Mouse (Mus musculus) heart, postnatal 10 days (tissue): ENCODE measurements around the gene Gm9903. TPM values are rescaled to one million over a fixed set of nuclear protein-coding genes. Genes with fewer than 3 reads are reported as not detected.

Experiments used
- DNase-seq, 2 experiments: peaks; one replicate each; pipeline ENCODE4 v3.0.0; 2021
- intact Hi-C: fragments of 180-260 bp; cut with DNase I; formaldehyde crosslinking; loops from one replicate; pipeline ENCODE4 v1.15.1; 2025
- total RNA-seq, 2 experiments: library from RNA; stranded (reverse); gene quantifications; 2 replicates each; pipeline ENCODE4 v1.2.3; 2021

The Gm9903 gene
- total RNA-seq, 2 experiments from 2014 or later = 1.2 TPM

- no peak for DNase-seq
- intact Hi-C loops = no loop called here
These were observed 8.1 kb downstream of the Gm9903 start for GRCm38 (mm10) chr5:33637606-33638350.

DNA sequence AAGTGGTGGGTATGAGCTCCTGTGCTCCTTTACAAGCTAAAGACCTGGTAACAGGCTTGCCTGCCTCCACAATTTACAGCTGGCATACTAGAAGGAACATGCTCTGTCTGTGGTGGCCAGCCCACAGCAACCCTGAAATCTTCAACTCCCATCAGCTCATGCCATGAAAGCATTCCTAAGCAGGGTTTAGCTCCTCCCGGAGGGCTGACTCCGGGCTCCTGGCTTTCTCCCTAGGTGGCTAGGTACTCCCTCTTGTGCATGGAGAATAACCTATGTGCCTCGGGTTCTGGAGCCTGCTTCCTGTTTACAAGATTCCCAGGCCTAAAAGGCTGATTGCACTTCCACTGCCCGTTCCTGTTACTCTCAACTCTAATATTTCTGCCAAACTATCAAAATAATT is 9.1 kb downstream of the Gm9903 start:
- DNase-seq = no peak
- intact Hi-C loops = no loop called here

GRCm38 (mm10) chr5:33640652-33641051 is 10.9 kb downstream of the Gm9903 start:
- peak; percentile 60 to 73 for DNase-seq
- intact Hi-C loops = loop anchor here (1.0 kb wide), 1 partner anchor 28 kb away; no protein-coding TSS in a partner anchor

- DNase-seq = no peak
- intact Hi-C loops = loop anchor here (10.0 kb wide), 1 partner anchor 284 kb away; the partner anchor contains the start of gene Nelfa
These were observed 21.3 kb downstream of the Gm9903 start for GRCm38 (mm10) chr5:33651017-33651416.

DNA sequence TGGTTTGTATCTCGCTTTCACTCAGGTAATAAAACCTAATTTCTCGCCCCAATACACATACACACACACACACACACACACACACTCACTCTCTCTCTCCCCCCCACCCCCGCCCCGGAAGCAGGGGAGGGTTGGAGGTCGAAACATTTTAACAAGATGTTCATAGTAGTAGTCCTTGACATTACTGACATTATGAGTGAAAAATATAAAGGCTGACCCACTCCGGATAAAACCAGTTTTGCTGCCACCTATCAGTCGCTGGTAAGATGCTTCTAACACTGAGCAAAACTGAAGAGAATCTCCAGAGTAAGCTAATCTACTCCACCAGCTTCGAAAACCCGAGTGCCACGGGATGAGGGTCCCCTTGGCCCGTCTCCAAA is 21.8 kb downstream of the Gm9903 start:
- no peak for DNase-seq
- intact Hi-C loops = loop anchor here (10.0 kb wide), 1 partner anchor 283 kb away; the partner anchor contains the start of gene Nelfa

DNA sequence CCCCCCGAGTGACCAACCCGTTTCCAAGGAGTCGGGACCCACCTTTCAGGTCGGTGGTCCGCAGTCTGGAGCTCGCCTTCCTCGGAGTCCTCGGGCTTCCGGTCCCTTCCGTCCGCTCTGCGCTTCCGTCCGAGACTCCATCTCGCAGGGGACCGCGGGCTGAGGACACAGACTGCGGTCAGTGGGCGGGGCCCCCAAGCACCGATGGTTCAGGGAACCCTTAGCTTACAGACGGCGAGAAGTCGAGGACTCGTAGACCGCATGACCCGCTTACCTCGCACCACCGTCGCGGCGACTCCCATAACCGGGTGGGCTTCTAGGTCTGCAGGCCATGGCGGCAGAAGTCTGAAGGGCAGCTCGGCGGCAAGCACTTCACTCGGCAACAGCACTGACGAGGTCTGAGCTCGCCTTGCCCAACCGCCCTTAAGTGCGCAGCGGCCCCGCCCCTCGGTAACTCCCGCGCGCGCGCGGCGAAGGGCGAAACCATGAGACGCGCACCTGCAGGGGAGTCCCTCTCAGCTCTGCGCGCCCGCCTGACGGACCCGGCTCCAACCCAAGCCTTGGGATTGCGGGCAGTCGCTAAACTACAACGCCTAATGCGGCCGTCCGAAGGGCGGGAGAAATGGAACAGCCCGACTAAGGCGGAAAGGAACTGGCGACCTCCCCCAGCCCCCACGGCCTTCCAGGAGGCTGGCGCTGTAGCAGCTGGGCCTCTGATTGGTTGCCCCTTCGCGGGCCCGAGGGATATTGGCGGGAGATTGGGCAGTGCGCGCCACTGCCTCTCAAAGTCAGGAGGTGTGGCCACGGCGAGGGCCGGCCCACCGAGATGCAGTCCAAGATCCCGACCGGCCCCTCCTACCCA is 22.4 kb downstream of the Gm9903 start, which contains the start of gene Slbp:
Gene Slbp (minus strand): TSS at position 654 of the 862 bp plus-strand sequence.
- DNase-seq = peak; percentile 97 to 98
- intact Hi-C loops = loop anchor here (10.0 kb wide), 1 partner anchor 283 kb away; the partner anchor contains the start of gene Nelfa

DNA sequence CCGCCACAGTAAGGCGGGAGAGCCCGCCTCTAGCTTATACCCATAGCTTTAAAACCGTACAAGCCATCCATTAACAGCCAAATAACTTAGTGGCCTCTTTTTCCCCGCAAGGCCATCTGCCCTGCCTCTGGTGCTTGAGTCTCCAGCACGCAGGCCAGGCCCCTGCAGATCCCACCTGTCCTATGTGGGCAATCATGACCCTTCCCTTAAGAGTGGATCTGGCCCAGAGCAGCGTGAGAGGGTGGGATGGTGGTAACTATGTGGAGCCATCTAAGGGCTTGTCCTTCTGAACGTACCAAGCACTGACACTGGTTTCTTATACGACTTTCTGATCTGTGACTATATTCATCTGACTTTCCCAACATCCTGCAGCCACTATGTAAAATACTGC is 23.1 kb downstream of the Gm9903 start:
- no peak for DNase-seq
- intact Hi-C loops = loop anchor here (10.0 kb wide), 1 partner anchor 282 kb away; the partner anchor contains the start of gene Nelfa

DNA sequence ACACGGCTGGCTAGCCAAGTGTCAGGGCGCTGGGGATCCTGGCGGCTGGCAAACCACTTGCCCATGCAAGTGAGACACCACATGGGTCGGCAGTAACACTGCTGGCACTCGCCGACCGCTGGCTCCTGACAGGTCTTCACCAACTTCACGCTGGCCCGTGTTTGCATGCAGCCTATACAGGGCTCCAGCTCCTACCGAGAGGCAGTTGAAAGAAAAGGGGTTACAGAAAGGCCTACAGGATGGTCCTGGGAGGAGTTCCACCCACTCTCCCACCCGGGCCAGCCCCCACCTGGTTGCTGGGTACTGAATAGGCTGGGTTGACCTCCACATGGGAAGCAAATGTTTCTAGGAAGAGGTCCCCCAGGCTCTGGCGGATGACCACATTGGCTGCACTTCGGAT is 24.7 kb downstream of the Gm9903 start:
- intact Hi-C loops = loop anchor here (10.0 kb wide), 1 partner anchor 280 kb away; the partner anchor contains the start of gene Nelfa
- no peak for DNase-seq

DNA sequence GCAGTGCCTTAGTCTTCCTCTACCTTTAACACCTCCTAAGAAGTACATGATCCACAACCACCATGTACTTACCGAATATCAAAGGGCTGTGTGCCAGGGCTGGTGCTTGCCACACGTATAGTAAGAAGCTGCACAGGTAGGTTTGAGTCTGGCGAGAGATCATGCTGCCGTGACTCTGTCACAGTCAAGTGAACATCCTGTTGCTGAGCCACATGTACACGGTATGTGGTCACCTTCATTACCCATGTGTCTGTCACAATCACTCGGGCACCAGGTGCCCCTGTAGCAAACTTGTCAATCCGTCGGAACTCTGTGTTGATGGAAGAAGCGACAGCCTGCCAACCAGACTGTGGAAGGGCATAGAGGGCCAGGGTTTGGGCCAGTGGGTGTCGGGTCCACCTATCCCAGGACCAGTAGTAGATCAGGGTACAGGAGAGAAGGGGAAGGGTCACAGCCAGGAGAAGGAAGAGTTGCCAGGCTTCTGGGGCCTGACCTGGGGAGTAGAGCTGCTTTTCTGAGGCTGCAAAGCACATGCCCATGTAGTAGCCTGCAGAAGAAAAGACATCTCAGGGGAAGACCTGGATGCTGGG is 25.6 kb downstream of the Gm9903 start:
- no peak for DNase-seq
- intact Hi-C loops = loop anchor here (10.0 kb wide), 1 partner anchor 279 kb away; the partner anchor contains the start of gene Nelfa

DNA sequence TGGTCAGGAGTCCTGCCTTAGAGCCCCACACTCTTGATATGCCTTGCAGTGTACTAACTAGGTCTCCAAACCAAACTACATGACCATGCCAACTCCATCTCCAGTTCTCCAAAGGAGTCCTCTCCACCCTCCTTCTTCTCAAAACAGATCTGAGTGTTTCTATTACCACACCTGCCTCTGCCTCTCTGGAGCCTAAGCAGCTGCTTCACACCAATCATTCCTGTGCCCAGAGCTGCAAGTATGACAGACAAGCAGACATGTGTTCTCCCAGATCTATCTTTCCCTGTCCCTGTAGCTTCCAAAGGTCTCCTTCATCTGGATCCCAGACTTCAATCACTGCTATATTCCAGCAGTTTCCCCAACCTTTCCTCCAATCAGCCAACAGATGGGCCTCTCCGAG is 27.0 kb downstream of the Gm9903 start:
- no peak for DNase-seq
- intact Hi-C loops = loop anchor here (10.0 kb wide), 1 partner anchor 278 kb away; the partner anchor contains the start of gene Nelfa

DNA sequence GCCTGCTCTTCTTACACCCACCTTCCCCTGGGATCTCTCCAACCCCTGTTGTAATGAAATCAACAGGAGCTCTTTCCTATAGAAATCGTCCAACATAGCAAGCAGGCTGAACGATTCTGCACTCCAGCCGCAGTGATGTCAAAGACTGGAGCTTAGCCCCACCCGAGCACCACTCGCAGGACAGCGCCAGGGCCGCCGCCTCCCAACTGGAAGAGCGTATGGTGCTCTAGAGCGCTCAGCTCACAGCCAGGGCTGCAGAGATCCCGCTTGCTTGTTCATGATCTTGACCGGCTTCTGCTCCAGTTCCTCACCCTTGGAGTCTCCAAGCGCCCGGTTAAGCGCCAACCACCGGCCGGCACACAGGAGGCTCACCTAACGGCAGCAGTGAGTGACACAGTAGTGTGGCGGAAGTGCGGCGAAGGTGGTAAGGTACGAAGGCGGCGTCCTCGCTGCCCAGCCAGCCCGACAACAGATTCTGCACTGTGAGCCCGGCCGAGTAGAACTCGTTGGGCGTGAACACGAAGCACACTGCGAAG is 27.6 kb downstream of the Gm9903 start:
- intact Hi-C loops = loop anchor here (10.0 kb wide), 1 partner anchor 277 kb away; the partner anchor contains the start of gene Nelfa
- no peak for DNase-seq

DNA sequence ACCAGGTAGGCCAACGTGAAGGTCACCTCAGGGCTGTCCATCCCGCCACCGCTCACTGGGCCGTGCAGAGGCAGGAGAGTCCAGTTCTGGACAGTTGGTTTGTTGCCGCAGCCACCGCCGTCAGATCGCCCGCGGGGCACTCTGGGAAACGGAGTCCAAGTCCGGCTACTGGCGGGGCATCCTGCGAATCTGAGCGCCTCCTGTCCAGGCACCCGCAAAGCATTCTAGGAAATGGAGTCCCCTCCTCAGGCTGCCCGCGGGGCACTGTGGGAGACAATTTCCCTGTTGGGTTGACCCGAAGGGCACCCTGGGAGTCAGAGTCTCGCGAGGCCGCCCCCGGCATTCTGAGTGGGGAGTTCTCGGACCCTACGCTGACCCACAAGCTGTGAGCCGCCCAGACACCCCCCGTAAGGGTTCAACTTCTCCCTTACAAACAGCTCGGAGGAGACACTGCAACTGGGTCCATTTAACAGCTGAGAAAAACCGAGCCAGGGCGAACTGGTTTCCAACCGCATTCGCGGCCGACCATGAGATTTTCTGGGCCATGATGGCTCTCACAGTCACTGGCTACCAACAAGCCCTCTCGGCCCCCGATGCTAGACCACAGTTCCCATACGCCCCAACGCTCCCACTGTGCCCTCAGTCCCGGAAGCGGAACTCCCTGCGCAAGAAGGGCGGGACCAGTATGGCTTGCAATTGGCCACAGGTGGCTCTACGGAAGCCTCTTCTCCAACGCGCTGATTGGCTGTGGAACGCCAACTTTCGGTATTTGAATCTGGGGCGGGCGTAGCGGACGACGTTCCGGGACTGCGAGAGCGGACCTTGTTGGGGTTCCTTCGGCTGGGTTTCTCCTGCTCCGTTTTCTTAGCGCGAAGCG is 28.3 kb downstream of the Gm9903 start, which contains the start of the genes Tacc3 and Tmem129:
Gene Tacc3 (plus strand): TSS at position 342 of the 877 bp plus-strand sequence.
Gene Tmem129 (minus strand): TSS at position 630 of the 877 bp plus-strand sequence.
- DNase-seq = peak; percentile 98
- intact Hi-C loops = loop anchor here (10.0 kb wide), 1 partner anchor 277 kb away; the partner anchor contains the start of gene Nelfa

DNA sequence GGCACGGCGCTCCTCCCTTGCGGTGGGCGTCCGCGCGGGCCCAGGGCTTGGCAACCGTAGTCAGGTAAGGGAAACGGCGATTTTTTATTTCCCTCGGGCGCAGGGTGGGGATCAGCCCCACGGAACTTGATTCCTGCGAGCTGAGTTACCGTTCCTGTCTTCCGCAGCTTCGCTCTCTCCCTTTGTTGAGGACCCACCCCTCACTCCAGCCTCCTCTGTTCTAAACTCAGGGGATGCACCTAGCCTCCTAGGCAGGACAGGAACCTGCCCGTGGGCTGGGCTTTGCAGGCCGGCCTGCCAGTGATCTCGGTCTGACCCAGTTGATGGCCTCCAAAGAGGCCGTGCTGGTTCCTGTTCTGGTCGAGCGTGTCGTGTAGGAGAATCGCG is 28.9 kb downstream of the Gm9903 start:
- DNase-seq = no peak
- intact Hi-C loops = loop anchor here (10.0 kb wide), 1 partner anchor 276 kb away; the partner anchor contains the start of gene Nelfa

DNA sequence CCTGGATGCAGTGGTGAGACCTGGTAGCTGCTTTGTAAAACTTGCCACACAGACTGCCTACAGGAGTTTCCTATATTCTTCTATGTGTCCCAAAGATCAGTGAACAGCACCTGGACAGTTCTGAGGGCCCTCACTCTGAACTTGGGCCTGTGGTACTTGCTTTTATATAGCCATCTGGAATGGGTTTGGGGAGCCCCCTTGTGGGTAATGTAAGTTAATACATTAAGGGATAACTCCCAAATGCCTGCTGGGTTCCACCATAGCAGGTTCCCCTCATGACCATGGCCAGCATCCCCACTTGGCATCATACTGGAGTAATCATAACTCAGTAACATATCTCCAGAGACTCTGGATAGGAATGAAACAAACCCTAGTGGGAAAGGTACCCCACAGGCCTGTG is 38.5 kb downstream of the Gm9903 start:
- intact Hi-C loops = loop anchor here (1.0 kb wide), 1 partner anchor 28 kb away; no protein-coding TSS in a partner anchor
- DNase-seq = peak; percentile 25 to 54

GRCm38 (mm10) chr5:33671659-33672058 is 41.9 kb downstream of the Gm9903 start:
- intact Hi-C loops = no loop called here

GRCm38 (mm10) chr5:33674439-33674838 is 44.7 kb downstream of the Gm9903 start:
- peak; percentile 31 to 44 for DNase-seq
- intact Hi-C loops = no loop called here

More at GRCm38 (mm10) chr5:33671659-33672058, 41.9 kb downstream of the Gm9903 start:
- DNase-seq = no peak

GRCm38 (mm10) chr5:33675964-33676363 is 46.2 kb downstream of the Gm9903 start:
- intact Hi-C loops = no loop called here
- peak; percentile 48 to 55 for DNase-seq

GRCm38 (mm10) chr5:33678244-33678643 is 48.5 kb downstream of the Gm9903 start:
- intact Hi-C loops = no loop called here
- DNase-seq = no peak

DNA sequence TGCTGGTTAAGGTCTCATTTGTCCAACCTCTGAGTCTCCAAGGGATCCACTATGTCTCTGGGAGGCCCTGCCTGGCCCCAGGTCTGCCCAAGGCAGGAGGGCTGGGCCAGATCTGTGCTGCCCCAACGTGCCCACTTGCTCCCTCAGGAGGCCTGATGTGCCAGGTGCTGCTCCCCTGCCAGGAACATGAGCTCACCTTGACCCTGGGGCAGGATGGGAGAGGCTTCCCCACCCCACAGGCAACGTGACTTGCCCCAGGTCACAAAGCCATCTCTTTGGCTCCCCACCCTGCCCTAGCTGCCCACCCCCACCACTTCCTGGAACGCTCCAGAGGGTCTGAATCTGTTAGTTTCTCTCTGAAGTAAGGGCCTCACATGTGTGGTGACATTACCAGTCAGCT is 51.3 kb downstream of the Gm9903 start:
- DNase-seq = no peak
- intact Hi-C loops = no loop called here
